Mouse (Mus musculus): ENCODE results near the gene Nup214.

The Nup214 gene

GRCm38 (mm10) chr2:32045375-32045774, 71.1 kb downstream of the Nup214 start:
- DNase-seq (ENCODE audit: low spot score): no peak

GRCm38 (mm10) chr2:32046009-32046408, 71.8 kb downstream of the Nup214 start:
- DNase-seq (ENCODE audit: low spot score): no peak

- DNase-seq (ENCODE audit: low spot score): no peak
These were observed 73.1 kb downstream of the Nup214 start for GRCm38 (mm10) chr2:32047323-32047722.

GRCm38 (mm10) chr2:32051791-32052190, 77.6 kb downstream of the Nup214 start:
- no peak for DNase-seq (ENCODE audit: low spot score)

GRCm38 (mm10) chr2:32052418-32052817, 78.2 kb downstream of the Nup214 start:
- DNase-seq (ENCODE audit: low spot score): no peak

- no peak for DNase-seq (ENCODE audit: low spot score)
These were observed 81.2 kb downstream of the Nup214 start for GRCm38 (mm10) chr2:32055357-32055965.

- no peak for DNase-seq (ENCODE audit: low spot score)
These were observed 82.3 kb downstream of the Nup214 start for GRCm38 (mm10) chr2:32056524-32056923.

- DNase-seq (ENCODE audit: low spot score): no peak
These were observed 83.1 kb downstream of the Nup214 start for GRCm38 (mm10) chr2:32057360-32057759.

GRCm38 (mm10) chr2:32057794-32058193, 83.6 kb downstream of the Nup214 start:
- DNase-seq (ENCODE audit: low spot score): no peak

GRCm38 (mm10) chr2:32058241-32058640, 84.0 kb downstream of the Nup214 start:
- DNase-seq (ENCODE audit: low spot score): no peak

GRCm38 (mm10) chr2:32058716-32059115, 84.5 kb downstream of the Nup214 start:
- no peak for DNase-seq (ENCODE audit: low spot score)

- no peak for DNase-seq (ENCODE audit: low spot score)
These were observed 85.4 kb downstream of the Nup214 start for GRCm38 (mm10) chr2:32059613-32060012.

GRCm38 (mm10) chr2:32060228-32060805, 86.1 kb downstream of the Nup214 start:
- DNase-seq (ENCODE audit: low spot score): no peak

GRCm38 (mm10) chr2:32061189-32061588, 87.0 kb downstream of the Nup214 start:
- no peak for DNase-seq (ENCODE audit: low spot score)

- DNase-seq (ENCODE audit: low spot score): no peak
These were observed 87.7 kb downstream of the Nup214 start for GRCm38 (mm10) chr2:32061722-32062505.

GRCm38 (mm10) chr2:32062626-32063410, 88.6 kb downstream of the Nup214 start:
- no peak for DNase-seq (ENCODE audit: low spot score)

- DNase-seq (ENCODE audit: low spot score): no peak
These were observed 89.4 kb downstream of the Nup214 start for GRCm38 (mm10) chr2:32063451-32064151.

GRCm38 (mm10) chr2:32064913-32065312, 90.7 kb downstream of the Nup214 start:
- DNase-seq (ENCODE audit: low spot score): peak; percentile 59

- no peak for DNase-seq (ENCODE audit: low spot score)
These were observed 91.1 kb downstream of the Nup214 start for GRCm38 (mm10) chr2:32065371-32065791.

- DNase-seq (ENCODE audit: low spot score): no peak
These were observed 91.8 kb downstream of the Nup214 start for GRCm38 (mm10) chr2:32066005-32066404.

- no peak for DNase-seq (ENCODE audit: low spot score)
These were observed 94.8 kb downstream of the Nup214 start for GRCm38 (mm10) chr2:32068811-32069607.

Measured in retina, embryonic 14.5 days (tissue).